Mouse (Mus musculus): ENCODE results near the gene Chrm5. TPM values are rescaled to one million over a fixed set of nuclear protein-coding genes. Genes with fewer than 3 reads are reported as not detected.

The Chrm5 gene
- total RNA-seq, 2 experiments from 2014 or later: not detected

GRCm38 (mm10) chr2:112433359-112433758 is 47.2 kb downstream of the Chrm5 start:
- DNase-seq: no peak

GRCm38 (mm10) chr2:112432523-112432922 is 48.0 kb downstream of the Chrm5 start:
- no peak for DNase-seq
- intact Hi-C loops (cut with DNase I): no loop called here

More at GRCm38 (mm10) chr2:112433359-112433758, 47.2 kb downstream of the Chrm5 start:
- intact Hi-C loops (cut with DNase I): no loop called here

GRCm38 (mm10) chr2:112430403-112430802 is 50.2 kb downstream of the Chrm5 start:
- intact Hi-C loops (cut with DNase I): no loop called here
- no peak for DNase-seq

- intact Hi-C loops (cut with DNase I): no loop called here
- no peak for DNase-seq
These were observed 50.9 kb downstream of the Chrm5 start for GRCm38 (mm10) chr2:112429665-112430064.

Other genes starting within 250 kb of the Chrm5 start
- 1 to 10 TPM; 2.3 to 2.5 TPM for gene Lpcat4, start 241.3 kb downstream of the Chrm5 start, total RNA-seq (2021)
- gene Nutm1, start 221.5 kb downstream of the Chrm5 start, total RNA-seq (2021): not detected
- gene Nop10, start 218.8 kb downstream of the Chrm5 start, total RNA-seq (2021): 10 to 100 TPM; 61.8 to 62.8 TPM
- 10 to 100 TPM; 36.0 to 39.9 TPM for gene Slc12a6, start 214.9 kb downstream of the Chrm5 start, total RNA-seq (2021)
- gene Gm21985, start 214.5 kb downstream of the Chrm5 start, total RNA-seq (2021): 1 to 10 TPM in 1 of 2 experiments, under 1 TPM in 1; 0.89 to 1.6 TPM
- 10 to 100 TPM; 61.7 to 64.6 TPM for gene Emc4, start 112.7 kb downstream of the Chrm5 start, total RNA-seq (2021)
- 1 to 10 TPM; 4.4 to 5.0 TPM for gene Katnbl1, start 101.6 kb downstream of the Chrm5 start, total RNA-seq (2021)
- 10 to 100 TPM; 16.2 to 16.8 TPM for gene Emc7, start 25.8 kb downstream of the Chrm5 start, total RNA-seq (2021)
- gene Aven, start 12.2 kb upstream of the Chrm5 start, total RNA-seq (2021): 10 to 100 TPM; 16.5 to 20.6 TPM